Mouse (Mus musculus): ENCODE data around the gene Ifnz. TPM values are rescaled to one million over a fixed set of nuclear protein-coding genes. Genes with fewer than 3 reads are reported as not detected.
"Not testable (repeated sequence)": the region's sequence is repeated elsewhere in the genome, so short reads cannot be mapped to it uniquely, and the experiment has no call there.

Gene Ifnz
- not detected in 2 replicates for polyA plus RNA-seq (2011; ENCODE audit: insufficient read depth, insufficient read length, low read depth, missing spikeins)

GRCm38 (mm10) chr4:88781831-88782230, at the start of gene Ifnz:
TSS of gene Ifnz (plus strand) at chr4:88782131.
- not testable (repeated sequence) for H3K9ac ChIP-seq (ENCODE audit: low read depth, poor library complexity, severe bottlenecking); H3K27me3 ChIP-seq (ENCODE audit: control insufficient read depth, insufficient read depth, low read length, poor library complexity, severe bottlenecking); H3K4me1 ChIP-seq (ENCODE audit: control insufficient read depth, insufficient read depth, low read length); H3K36me3 ChIP-seq (ENCODE audit: control insufficient read depth, insufficient read depth, low read length, poor library complexity, severe bottlenecking); H3K27ac ChIP-seq (ENCODE audit: insufficient read depth, low read length); H3K9me3 ChIP-seq (replicated peaks; ENCODE audit: control insufficient read depth, insufficient read depth, low read length, poor library complexity, severe bottlenecking)
- peak within 1 kb of the TSS; percentile 51 for H3K4me3 ChIP-seq (ENCODE audit: low read depth, low read length)

GRCm38 (mm10) chr4:88738480-88738879, 43.5 kb upstream of the Ifnz start:
- Histone ChIP-seq H3K27me3 (ENCODE audit: control insufficient read depth, insufficient read depth, low read length, poor library complexity, severe bottlenecking) (no peaks in the 10 kb centered on the region), H3K4me1 (ENCODE audit: control insufficient read depth, insufficient read depth, low read length) (no peaks in the 10 kb centered on the region), H3K9me3 (replicated peaks; ENCODE audit: control insufficient read depth, insufficient read depth, low read length, poor library complexity, severe bottlenecking) (0 out of 2 replicates have a peak, but pooled peaks cover 3% of the 10 kb centered on the region), H3K36me3 (ENCODE audit: control insufficient read depth, insufficient read depth, low read length, poor library complexity, severe bottlenecking) (no peaks in the 10 kb centered on the region), H3K27ac (ENCODE audit: insufficient read depth, low read length) (no peak overlapping the region), H3K4me3 (ENCODE audit: low read depth, low read length) (no peak overlapping the region), H3K9ac (ENCODE audit: low read depth, poor library complexity, severe bottlenecking) (no peak overlapping the region)
- TF ChIP-seq POLR2A (IDR thresholded peaks at IDR 0.05; ENCODE audit: insufficient read depth, low read length) (no peak), CTCF (IDR thresholded peaks at IDR 0.05; ENCODE audit: low read depth, low read length) (peak; percentile 82), EP300 (IDR thresholded peaks at IDR 0.05; ENCODE audit: insufficient read depth, low read depth, low read length) (no peak)

GRCm38 (mm10) chr4:88739036-88739435, 42.9 kb upstream of the Ifnz start:
- H3K9me3 ChIP-seq (replicated peaks; ENCODE audit: control insufficient read depth, insufficient read depth, low read length, poor library complexity, severe bottlenecking): no peaks in the 10 kb centered on the region
- no peaks in the 10 kb centered on the region for H3K36me3 ChIP-seq (ENCODE audit: control insufficient read depth, insufficient read depth, low read length, poor library complexity, severe bottlenecking)
- H3K27me3 ChIP-seq (ENCODE audit: control insufficient read depth, insufficient read depth, low read length, poor library complexity, severe bottlenecking): no peaks in the 10 kb centered on the region
- TF ChIP-seq POLR2A (IDR thresholded peaks at IDR 0.05; ENCODE audit: insufficient read depth, low read length) (no peak), EP300 (IDR thresholded peaks at IDR 0.05; ENCODE audit: insufficient read depth, low read depth, low read length) (no peak), CTCF (IDR thresholded peaks at IDR 0.05; ENCODE audit: low read depth, low read length) (no peak)
- H3K4me1 ChIP-seq (ENCODE audit: control insufficient read depth, insufficient read depth, low read length): no peaks in the 10 kb centered on the region
- no peak overlapping the region for H3K4me3 ChIP-seq (ENCODE audit: low read depth, low read length)
- no peak overlapping the region for H3K27ac ChIP-seq (ENCODE audit: insufficient read depth, low read length)
- H3K9ac ChIP-seq (ENCODE audit: low read depth, poor library complexity, severe bottlenecking): no peak overlapping the region

- Histone ChIP-seq H3K27ac (ENCODE audit: insufficient read depth, low read length) (no peak overlapping the region), H3K9me3 (replicated peaks; ENCODE audit: control insufficient read depth, insufficient read depth, low read length, poor library complexity, severe bottlenecking) (no peaks in the 10 kb centered on the region), H3K4me1 (ENCODE audit: control insufficient read depth, insufficient read depth, low read length) (peaks cover 3% of the 10 kb centered on the region), H3K4me3 (ENCODE audit: low read depth, low read length) (no peak overlapping the region), H3K36me3 (ENCODE audit: control insufficient read depth, insufficient read depth, low read length, poor library complexity, severe bottlenecking) (no peaks in the 10 kb centered on the region), H3K9ac (ENCODE audit: low read depth, poor library complexity, severe bottlenecking) (no peak overlapping the region), H3K27me3 (ENCODE audit: control insufficient read depth, insufficient read depth, low read length, poor library complexity, severe bottlenecking) (no peaks in the 10 kb centered on the region)
- TF ChIP-seq POLR2A (IDR thresholded peaks at IDR 0.05; ENCODE audit: insufficient read depth, low read length): no peak
These were observed 40.5 kb upstream of the Ifnz start for GRCm38 (mm10) chr4:88741426-88741825.

- peaks cover 3% of the 10 kb centered on the region for H3K4me1 ChIP-seq (ENCODE audit: control insufficient read depth, insufficient read depth, low read length)
- H3K36me3 ChIP-seq (ENCODE audit: control insufficient read depth, insufficient read depth, low read length, poor library complexity, severe bottlenecking): no peaks in the 10 kb centered on the region
- H3K27ac ChIP-seq (ENCODE audit: insufficient read depth, low read length): no peak overlapping the region
- H3K9me3 ChIP-seq (replicated peaks; ENCODE audit: control insufficient read depth, insufficient read depth, low read length, poor library complexity, severe bottlenecking): no peaks in the 10 kb centered on the region
- TF ChIP-seq CTCF (IDR thresholded peaks at IDR 0.05; ENCODE audit: low read depth, low read length) (no peak), POLR2A (IDR thresholded peaks at IDR 0.05; ENCODE audit: insufficient read depth, low read length) (no peak), EP300 (IDR thresholded peaks at IDR 0.05; ENCODE audit: insufficient read depth, low read depth, low read length) (no peak)
- H3K4me3 ChIP-seq (ENCODE audit: low read depth, low read length): no peak overlapping the region
- H3K9ac ChIP-seq (ENCODE audit: low read depth, poor library complexity, severe bottlenecking): no peak overlapping the region
- no peaks in the 10 kb centered on the region for H3K27me3 ChIP-seq (ENCODE audit: control insufficient read depth, insufficient read depth, low read length, poor library complexity, severe bottlenecking)
These were observed 39.1 kb upstream of the Ifnz start for GRCm38 (mm10) chr4:88742771-88743371.

- Histone ChIP-seq H3K9ac (ENCODE audit: low read depth, poor library complexity, severe bottlenecking) (no peak overlapping the region), H3K36me3 (ENCODE audit: control insufficient read depth, insufficient read depth, low read length, poor library complexity, severe bottlenecking) (no peaks in the 10 kb centered on the region), H3K27me3 (ENCODE audit: control insufficient read depth, insufficient read depth, low read length, poor library complexity, severe bottlenecking) (no peaks in the 10 kb centered on the region), H3K4me3 (ENCODE audit: low read depth, low read length) (no peak overlapping the region), H3K9me3 (replicated peaks; ENCODE audit: control insufficient read depth, insufficient read depth, low read length, poor library complexity, severe bottlenecking) (no peaks in the 10 kb centered on the region), H3K4me1 (ENCODE audit: control insufficient read depth, insufficient read depth, low read length) (peaks cover 3% of the 10 kb centered on the region), H3K27ac (ENCODE audit: insufficient read depth, low read length) (no peak overlapping the region)
- TF ChIP-seq POLR2A (IDR thresholded peaks at IDR 0.05; ENCODE audit: insufficient read depth, low read length): no peak
- TF ChIP-seq CTCF (IDR thresholded peaks at IDR 0.05; ENCODE audit: low read depth, low read length): no peak
- no peak for TF ChIP-seq EP300 (IDR thresholded peaks at IDR 0.05; ENCODE audit: insufficient read depth, low read depth, low read length)
These were observed 37.7 kb upstream of the Ifnz start for GRCm38 (mm10) chr4:88744207-88744606.
